Mouse (Mus musculus) Patski (cell line): ENCODE results near the gene Tbccd1. TPM values are rescaled to one million over a fixed set of nuclear protein-coding genes. Genes with fewer than 3 reads are reported as not detected.

Source experiments
- ATAC-seq: fragments of 100-300 bp; one replicate; pipeline ENCODE4 v1.8.0; 2021
- CTCF ChIA-PET: fragments of 350-600 bp; sonication (Branson Sonifier 250); formaldehyde crosslinking; loops from one replicate; lab custom pipeline; 2022; ENCODE audit warnings: inconsistent platforms; lab: Charles Lee
- POLR2A ChIA-PET: fragments of 350-600 bp; sonication (Branson Sonifier 250); formaldehyde crosslinking; loops from one replicate; lab custom pipeline; 2022; ENCODE audit warnings: antibody characterized with exemption, inconsistent platforms; lab: Charles Lee
- DNase-seq: peaks from one replicate; pipeline ENCODE4 v3.0.0-alpha.2; 2011; ENCODE audit warnings: low read depth, low spot score
- H3K27me3 ChIP-seq: fragments of 371-371 bp; one replicate; pipeline ENCODE4 v1.5.1; 2021
- CTCF ChIP-seq: fragments of 100-300 bp; IDR thresholded peaks from one replicate; pipeline ENCODE4 v1.5.1; 2021
- in situ Hi-C: fragments of 300-500 bp; cut with MboI; formaldehyde crosslinking; loops from 3 replicates; pipeline ENCODE4 v1.11.1; 2018; ENCODE audit warnings: low pct_unique_long_range_greater_than_20kb, mixed read lengths
- polyA plus RNA-seq: library from polyadenylated mRNA; unstranded; gene quantifications from one replicate; pipeline ENCODE4 v1.2.3, GENCODE M21; 2021

The Tbccd1 gene
- polyA plus RNA-seq, 1 experiment from 2014 or later: 24.7 TPM

DNA sequence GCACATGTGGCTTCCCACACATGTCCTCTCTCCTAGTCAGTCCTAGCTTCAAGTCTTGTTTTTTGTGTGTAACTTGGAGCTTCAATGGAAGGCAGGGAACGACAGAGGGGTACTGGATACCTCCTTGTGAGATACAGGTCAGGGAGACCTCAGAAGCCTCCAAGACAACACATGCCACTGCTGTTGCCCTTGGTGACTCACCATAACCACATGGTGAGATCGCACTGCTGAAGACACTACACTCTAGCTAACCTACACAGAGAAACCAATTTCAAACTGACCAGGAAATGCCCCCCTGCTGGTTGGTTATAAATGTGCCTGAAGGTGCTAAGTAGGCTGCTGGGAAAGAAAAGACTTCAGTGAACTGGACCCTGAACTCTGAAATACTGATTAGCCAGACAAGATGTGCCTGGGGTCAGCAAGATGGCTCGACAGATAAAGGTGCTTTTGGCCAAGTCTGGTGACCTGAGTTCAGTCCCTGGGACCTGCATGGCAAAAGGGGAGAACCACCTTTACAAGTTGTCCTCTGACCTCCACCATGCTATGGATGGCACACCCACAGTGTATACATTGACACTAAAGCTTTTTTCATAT, 24.4 kb downstream of the Tbccd1 start:
- DNase-seq: no peak
- CTCF ChIA-PET: interaction anchor here (1.7 kb wide), 1 partner anchor 11 kb away, joined by 4 read pairs; no protein-coding TSS in a partner anchor
- peak; percentile 27 for TF ChIP-seq CTCF
- in situ Hi-C loops: no loop called here
- POLR2A ChIA-PET: no interaction called here
- no peaks in the 10 kb centered on the region for H3K27me3 ChIP-seq
- peak; percentile 54 for ATAC-seq

DNA sequence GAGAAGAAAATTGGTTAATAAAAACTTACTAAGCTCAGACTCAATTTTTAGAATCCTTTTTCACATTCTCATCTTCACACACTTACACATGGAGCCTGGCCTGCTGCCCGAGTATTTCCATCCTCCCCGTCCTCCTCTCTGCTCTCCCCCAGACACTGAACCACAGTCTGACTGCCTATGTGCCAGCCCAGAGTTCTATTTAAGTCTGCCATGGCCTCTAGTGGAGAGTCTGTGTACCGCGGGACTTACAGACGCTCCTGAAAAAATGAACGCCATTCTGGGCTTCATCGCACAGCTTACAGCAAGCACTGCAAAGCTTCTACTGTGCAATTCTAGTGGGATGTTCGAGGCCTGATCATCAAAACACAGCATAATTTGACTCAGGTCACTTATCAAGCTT, 36.7 kb downstream of the Tbccd1 start:
- CTCF ChIA-PET: interaction anchor here (1.0 to 1.6 kb wide), 4 partner anchors 9 to 18 kb away, joined by 3 to 5 read pairs (median 4); no protein-coding TSS in a partner anchor
- no peaks in the 10 kb centered on the region for H3K27me3 ChIP-seq
- peak; percentile 69 for TF ChIP-seq CTCF
- ATAC-seq (no peak), DNase-seq (no peak)
- in situ Hi-C loops: no loop called here
- POLR2A ChIA-PET: interaction anchor here (0.6 kb wide), 2 partner anchors 145 to 342 kb away, joined by 4 to 5 read pairs; no protein-coding TSS in a partner anchor

DNA sequence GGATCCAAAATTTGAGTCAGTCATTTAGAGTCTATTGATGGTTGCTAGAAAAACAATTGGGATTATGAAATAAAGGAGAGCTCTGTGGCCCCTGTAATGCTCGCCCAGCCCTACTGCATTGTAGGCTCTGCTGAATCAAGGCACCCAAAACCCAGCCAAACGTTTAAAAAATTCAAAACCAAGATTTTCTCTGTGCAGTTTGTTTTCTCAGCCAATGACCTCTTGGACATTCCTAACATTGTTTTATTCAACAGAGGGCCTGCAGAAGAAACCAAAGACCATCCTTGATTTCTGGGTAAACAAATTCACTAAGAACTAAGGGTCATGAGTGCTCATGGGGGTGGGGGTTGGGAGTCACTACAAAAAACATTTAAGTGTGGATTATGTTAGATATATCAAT, 46.0 kb downstream of the Tbccd1 start, which contains the start of gene Crygs:
Gene Crygs, minus strand, starts transcription at position 101 of the 400 bp plus-strand sequence.
- no peaks in the 10 kb centered on the region for H3K27me3 ChIP-seq
- ChIA-PET POLR2A (no interaction called here), CTCF (interaction anchor here (1.0 to 2.1 kb wide), 2 partner anchors 232 to 247 kb away, joined by 3 to 5 read pairs; no protein-coding TSS in a partner anchor)
- DNase-seq: no peak
- no peak for ATAC-seq
- no peak for TF ChIP-seq CTCF
- in situ Hi-C loops: no loop called here

DNA sequence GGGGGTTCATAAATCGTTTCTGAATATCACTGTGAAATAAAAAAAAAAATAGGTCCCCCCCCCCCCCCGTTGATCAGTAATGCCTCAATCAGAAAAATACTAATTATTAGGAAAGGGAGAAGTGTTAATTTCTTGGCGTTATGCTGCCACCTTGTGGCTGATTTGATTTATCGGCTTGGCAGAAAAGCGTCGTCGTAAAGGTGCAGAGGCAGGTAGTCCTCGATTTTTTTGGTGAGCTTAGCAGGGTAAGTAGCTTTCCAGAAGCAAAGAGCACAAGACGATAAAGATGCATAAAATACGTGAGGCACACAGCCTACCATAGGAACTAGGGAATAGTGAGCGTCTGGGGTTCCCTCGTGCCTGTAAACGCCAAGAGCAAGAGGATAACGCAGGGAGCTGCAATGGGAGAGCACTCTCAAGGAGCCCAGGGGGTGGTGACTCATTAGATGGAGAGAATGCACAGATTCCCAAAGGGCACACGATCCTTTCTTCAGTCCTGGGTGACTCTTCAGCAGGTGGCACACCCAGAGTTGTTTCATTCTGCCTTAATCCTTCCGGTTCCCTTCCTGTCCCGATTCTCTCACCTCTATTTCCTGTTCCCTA, 49.9 kb downstream of the Tbccd1 start:
- in situ Hi-C loops: loop anchor here (10.0 kb wide), 2 partner anchors 363 to 493 kb away; no protein-coding TSS in a partner anchor
- ATAC-seq (no peak), DNase-seq (peak; percentile 15)

DNA sequence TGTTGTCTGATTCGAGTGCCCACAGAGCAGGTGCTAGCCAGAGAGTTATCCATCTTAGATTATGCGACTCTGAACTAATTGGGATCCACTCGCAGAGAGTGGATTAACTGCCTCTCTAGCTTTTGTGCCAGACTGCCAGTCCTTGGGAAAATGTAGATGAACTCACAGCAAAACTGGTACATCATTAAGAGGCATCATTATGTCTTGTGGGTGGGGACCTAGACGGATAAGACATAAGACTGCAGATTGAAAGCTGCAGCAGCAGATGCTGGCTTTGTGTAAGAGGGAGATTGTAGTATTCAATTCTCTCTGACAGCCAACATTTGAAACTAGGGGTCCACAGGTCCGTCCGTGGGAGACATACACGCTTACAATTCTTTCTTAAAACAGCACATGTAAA, 54.7 kb downstream of the Tbccd1 start:
- TF ChIP-seq CTCF: no peak
- in situ Hi-C loops: loop anchor here (5.0 to 10.0 kb wide), 4 partner anchors 105 to 488 kb away; no protein-coding TSS in a partner anchor
- no peak for DNase-seq
- no peaks in the 10 kb centered on the region for H3K27me3 ChIP-seq
- ChIA-PET POLR2A (no interaction called here), CTCF (no interaction called here)
- no peak for ATAC-seq

More for the DNA sequence above, 49.9 kb downstream of the Tbccd1 start:
- TF ChIP-seq CTCF: peak; percentile 75
- CTCF ChIA-PET: interaction anchor here (0.7 to 5.0 kb wide), 10 partner anchors 14 to 253 kb away, joined by 3 to 38 read pairs (median 4); no protein-coding TSS in a partner anchor
- H3K27me3 ChIP-seq: no peaks in the 10 kb centered on the region
- POLR2A ChIA-PET: interaction anchor here (0.7 to 1.3 kb wide), 3 partner anchors 17 to 242 kb away, joined by 3 to 7 read pairs (median 3); no protein-coding TSS in a partner anchor

DNA sequence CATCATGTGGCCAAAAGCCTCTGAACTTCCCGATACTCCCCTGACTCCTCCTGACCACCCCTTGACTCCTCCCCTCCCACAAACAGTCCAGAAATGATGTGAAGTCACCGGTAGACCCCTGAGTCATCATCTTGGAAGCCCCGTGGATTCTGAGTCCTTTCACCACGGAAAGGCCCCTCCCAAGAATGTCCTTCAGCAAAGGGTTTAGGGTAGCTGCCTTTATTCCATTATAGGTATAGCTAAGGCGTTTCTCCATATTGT, 56.7 kb downstream of the Tbccd1 start:
- ChIA-PET CTCF (interaction anchor here (1.3 kb wide), 2 partner anchors 67 to 236 kb away, joined by 4 to 6 read pairs; no protein-coding TSS in a partner anchor), POLR2A (interaction anchor here (0.6 kb wide), 2 partner anchors 103 to 157 kb away, joined by 4 to 6 read pairs; no protein-coding TSS in a partner anchor)
- no peak for DNase-seq
- no peak for TF ChIP-seq CTCF
- no peaks in the 10 kb centered on the region for H3K27me3 ChIP-seq
- ATAC-seq: peak; percentile 63
- in situ Hi-C loops: loop anchor here (5.0 to 10.0 kb wide), 4 partner anchors 103 to 486 kb away; no protein-coding TSS in a partner anchor

DNA sequence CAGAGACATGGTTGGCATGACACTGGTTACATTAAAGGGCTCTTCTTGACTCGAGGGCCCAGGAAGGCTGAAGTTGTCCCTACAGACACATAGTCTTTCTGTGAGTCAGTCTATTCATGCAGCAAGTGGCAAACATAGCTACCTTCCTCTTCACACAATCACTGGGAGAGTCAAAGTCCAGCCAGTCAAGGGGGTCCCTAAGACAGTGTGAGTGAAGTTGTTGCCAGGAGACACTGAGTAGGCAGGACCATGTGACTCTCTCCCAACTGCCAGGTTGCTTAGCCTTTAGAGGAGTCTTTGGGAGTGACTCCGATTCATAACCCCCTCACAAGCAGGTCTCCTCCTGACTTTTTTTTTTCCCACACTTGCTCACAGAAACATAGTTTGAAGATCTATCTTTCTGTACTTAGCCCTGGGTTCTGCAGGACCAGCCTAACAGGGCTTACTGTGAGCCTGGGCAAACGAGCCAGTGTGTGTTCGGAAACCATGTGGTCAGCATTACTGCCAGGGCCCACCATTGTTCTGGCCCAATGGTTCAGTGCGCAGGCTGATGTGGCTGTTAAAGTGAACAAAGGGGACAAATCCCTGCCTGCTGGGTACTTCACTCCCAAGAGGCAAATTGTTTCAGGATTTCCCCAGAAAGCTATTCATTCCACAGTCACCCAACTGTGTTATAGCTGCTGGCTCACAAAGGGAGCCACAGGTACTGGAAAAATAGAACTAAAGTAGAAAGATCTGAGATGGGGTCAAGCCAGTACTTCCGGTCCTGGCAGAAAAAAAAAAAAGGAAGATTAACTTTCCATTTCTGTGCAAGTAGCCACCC, 57.2 kb downstream of the Tbccd1 start:
- peak; percentile 67 for ATAC-seq
- no peak for TF ChIP-seq CTCF
- no peaks in the 10 kb centered on the region for H3K27me3 ChIP-seq
- in situ Hi-C loops: loop anchor here (5.0 to 10.0 kb wide), 4 partner anchors 103 to 485 kb away; no protein-coding TSS in a partner anchor
- ChIA-PET CTCF (interaction anchor here (1.0 to 1.4 kb wide), 4 partner anchors 18 to 236 kb away, joined by 3 to 6 read pairs (median 4); no protein-coding TSS in a partner anchor), POLR2A (interaction anchor here (0.6 kb wide), 2 partner anchors 103 to 157 kb away, joined by 4 to 6 read pairs; no protein-coding TSS in a partner anchor)
- peak; percentile 86 for DNase-seq

DNA sequence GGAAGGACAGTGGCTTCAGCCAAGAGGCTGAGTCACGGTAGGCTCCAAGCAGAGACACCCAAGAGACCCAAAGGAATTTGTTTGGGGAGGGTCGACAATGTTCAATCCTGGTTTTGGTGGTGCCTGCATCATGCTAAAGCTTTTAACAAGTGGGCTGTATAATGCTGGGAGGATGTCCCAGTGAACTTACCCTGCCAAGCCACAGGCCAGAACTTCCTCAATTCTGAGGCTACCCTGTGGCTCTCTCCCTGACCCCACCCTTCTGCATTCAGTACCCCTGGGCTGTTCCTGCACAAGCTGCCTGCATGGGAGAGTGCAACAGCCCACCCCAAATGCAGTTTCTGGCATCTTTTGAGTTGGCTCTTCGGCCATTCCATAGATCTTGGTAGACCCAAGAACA, 58.9 kb downstream of the Tbccd1 start:
- no peaks in the 10 kb centered on the region for H3K27me3 ChIP-seq
- CTCF ChIA-PET: interaction anchor here (1.4 to 2.2 kb wide), 2 partner anchors 16 to 94 kb away, joined by 4 to 5 read pairs; no protein-coding TSS in a partner anchor
- TF ChIP-seq CTCF: no peak
- POLR2A ChIA-PET: no interaction called here
- ATAC-seq (no peak), DNase-seq (no peak)
- in situ Hi-C loops: no loop called here

DNA sequence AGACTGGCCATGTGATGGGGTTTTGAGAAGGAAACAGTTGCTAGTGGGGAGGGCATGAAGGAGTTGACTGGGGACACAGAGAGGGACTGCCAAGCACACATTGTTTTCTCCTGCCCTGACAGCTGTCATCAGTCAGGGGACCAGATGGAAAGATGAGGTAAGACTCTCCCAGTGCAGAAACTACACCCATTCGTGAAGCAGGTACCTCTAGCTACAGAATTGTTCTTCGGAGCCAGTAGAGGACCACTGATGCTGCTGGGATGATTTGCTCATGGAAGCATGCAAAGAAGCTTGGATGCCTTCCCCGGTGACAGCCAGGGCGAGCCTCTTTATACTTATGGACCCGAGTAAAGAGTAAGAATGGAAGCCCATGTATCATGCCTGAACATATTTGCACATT, 59.9 kb downstream of the Tbccd1 start:
- CTCF ChIA-PET: interaction anchor here (0.8 to 2.2 kb wide), 3 partner anchors 53 to 93 kb away, joined by 3 to 4 read pairs (median 3); no protein-coding TSS in a partner anchor
- no peak for TF ChIP-seq CTCF
- no peaks in the 10 kb centered on the region for H3K27me3 ChIP-seq
- POLR2A ChIA-PET: no interaction called here
- no peak for DNase-seq
- in situ Hi-C loops: no loop called here
- ATAC-seq: no peak

DNA sequence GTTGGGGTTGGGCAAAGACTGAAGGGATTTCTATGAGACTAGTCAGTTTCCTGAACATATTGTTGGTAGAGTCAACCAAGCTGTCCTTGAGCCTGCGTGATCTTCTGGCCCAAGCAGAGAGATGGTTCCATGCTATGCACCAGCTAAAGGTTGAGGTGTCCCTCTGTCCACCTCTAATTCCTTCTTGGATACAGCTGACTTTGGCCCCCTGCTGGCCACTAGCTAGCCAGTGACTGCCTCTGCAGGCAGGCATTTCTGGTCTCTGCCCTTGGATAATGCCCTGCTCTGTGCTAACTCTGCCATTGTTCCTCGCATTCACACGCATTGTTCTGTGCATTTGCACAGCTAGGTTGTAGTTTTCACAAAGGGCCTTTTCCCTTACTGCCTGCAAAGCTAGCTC, 62.0 kb downstream of the Tbccd1 start:
- no peaks in the 10 kb centered on the region for H3K27me3 ChIP-seq
- DNase-seq: no peak
- in situ Hi-C loops: no loop called here
- POLR2A ChIA-PET: no interaction called here
- no peak for ATAC-seq
- peak; percentile 57 for TF ChIP-seq CTCF
- CTCF ChIA-PET: interaction anchor here (2.1 kb wide), 1 partner anchor 12 kb away, joined by 7 read pairs; no protein-coding TSS in a partner anchor
